Mouse (Mus musculus) ES-Bruce4 (cell line): Measurements from ENCODE around the gene Cpne5.

Experiments
- CTCF ChIP-seq: IDR thresholded peaks from one replicate; pipeline ENCODE4 v1.8.1; 2011; ENCODE audit warnings: low read depth, low read length
- EP300 ChIP-seq: IDR thresholded peaks from 2 replicates; pipeline ENCODE4 v1.6.1; 2011; ENCODE audit warnings: low read depth, low read length; ENCODE audit not compliant: insufficient read depth

DNA sequence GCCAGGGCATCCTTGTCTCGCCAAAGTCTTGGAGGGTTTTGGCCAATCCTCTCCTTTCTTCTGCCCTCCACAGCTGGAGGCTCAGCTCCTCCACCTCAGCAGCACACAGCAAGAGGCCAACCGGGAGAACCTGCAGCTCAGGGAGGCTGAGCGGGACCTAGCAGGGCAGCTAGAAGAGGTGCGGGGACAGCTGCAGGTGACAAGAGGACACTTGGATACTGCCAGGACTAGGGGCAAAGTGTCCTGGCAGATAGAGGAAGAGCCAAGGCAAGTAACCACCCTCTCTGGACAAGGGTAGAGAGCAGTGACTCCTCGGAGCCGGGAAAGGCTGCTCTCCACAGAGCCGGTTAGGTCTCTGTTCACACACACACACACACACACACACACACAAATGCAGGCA lies 100.1 kb downstream of the Cpne5 start:
- TF ChIP-seq EP300 (no peak), CTCF (no peak)
